Mouse (Mus musculus) liver, postnatal 0 days (tissue): ENCODE results near the gene Lctl.

Experiments
- CTCF ChIP-seq: sonication (generic); IDR thresholded peaks from 2 replicates; pipeline ENCODE4 v1.5.1; 2016; ENCODE audit warnings: antibody characterized with exemption, low read depth
- EP300 ChIP-seq: IDR thresholded peaks from 2 replicates; pipeline ENCODE4 v1.6.1; 2016; ENCODE audit warnings: antibody characterized with exemption, low read depth, mild to moderate bottlenecking

DNA sequence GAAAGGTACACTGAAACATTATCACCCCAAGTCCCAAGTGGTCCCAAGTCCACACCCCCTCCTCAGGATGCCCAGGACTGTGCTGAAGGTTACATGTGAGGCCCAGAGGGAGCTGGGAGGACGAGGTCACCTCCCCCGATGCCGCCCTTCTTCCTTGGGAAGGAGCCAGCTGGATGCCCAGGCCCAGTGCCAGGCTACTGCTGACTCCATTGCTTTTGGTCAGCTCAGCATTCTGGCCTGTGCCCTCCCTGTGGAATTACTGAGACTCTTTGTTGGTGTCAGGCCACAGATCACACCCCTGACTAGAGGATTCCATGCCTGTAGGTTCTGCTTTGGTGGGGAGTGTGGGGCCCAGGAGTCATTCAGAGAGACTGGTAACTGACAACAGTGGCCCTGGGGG lies at the start of gene Lctl:
- no peak for TF ChIP-seq CTCF
- no peak for TF ChIP-seq EP300
